Mouse (Mus musculus) C2C12 (cell line): ENCODE measurements around the gene Arl6ip5.

Experiments used
- CTCF ChIP-seq: IDR thresholded peaks from one replicate; pipeline ENCODE4 v1.5.1; 2011; ENCODE audit not compliant: control insufficient read depth, insufficient read depth, insufficient read length
- MAX ChIP-seq: IDR thresholded peaks from one replicate; pipeline ENCODE4 v1.6.1; 2011; ENCODE audit warnings: mild to moderate bottlenecking, control low read depth

- TF ChIP-seq MAX (peak; percentile 22), CTCF (no peak)
Measured at GRCm38 (mm10) chr6:97221205-97222025, 10.9 kb downstream of the Arl6ip5 start.
